Mouse (Mus musculus): ENCODE data around the gene Gm26938. TPM values are rescaled to one million over a fixed set of nuclear protein-coding genes. Genes with fewer than 3 reads are reported as not detected.

The Gm26938 gene
- polyA plus RNA-seq, 2 experiments: not detected

- DNase-seq (ENCODE audit: low spot score): no peak
- Histone ChIP-seq H3K27ac (replicated peaks; ENCODE audit: low read depth, low read length) (no peak overlapping the region), H3K4me2 (replicated peaks; ENCODE audit: low read depth, low read length, severe bottlenecking) (no peak overlapping the region), H3K36me3 (ENCODE audit: control insufficient read depth, insufficient read depth, low read length) (peaks cover 5% of the 10 kb centered on the region; the same call in 1 of the 2 replicates), H3K4me3 (replicated peaks; ENCODE audit: low read length) (no peak overlapping the region), H3K9ac (ENCODE audit: low read depth, low read length, severe bottlenecking) (no peak overlapping the region), H3K9me3 (ENCODE audit: control insufficient read depth, low read length) (no peaks in the 10 kb centered on the region), H3K4me1 (ENCODE audit: control insufficient read depth, insufficient read depth, low read length) (peaks cover 40% of the 10 kb centered on the region), H3K27me3 (ENCODE audit: control insufficient read depth, insufficient read depth, low read length) (no peaks in the 10 kb centered on the region)
- ATAC-seq (ENCODE audit: low FRiP score, low read depth): no peak
- WGBS: 66% methylated on average over 10 of the region's 10 CpGs
- TF ChIP-seq POLR2A (IDR thresholded peaks at IDR 0.05; ENCODE audit: borderline replicate concordance, extremely low read depth, insufficient read depth, insufficient read length): no peak
Measured at GRCm38 (mm10) chr5:139794938-139795337, 31.3 kb downstream of the Gm26938 start.

GRCm38 (mm10) chr5:139794137-139794536 is 32.1 kb downstream of the Gm26938 start:
- Histone ChIP-seq H3K27me3 (ENCODE audit: control insufficient read depth, insufficient read depth, low read length) (no peaks in the 10 kb centered on the region), H3K9me3 (ENCODE audit: control insufficient read depth, low read length) (no peaks in the 10 kb centered on the region), H3K4me2 (replicated peaks; ENCODE audit: low read depth, low read length, severe bottlenecking) (no peak overlapping the region), H3K27ac (replicated peaks; ENCODE audit: low read depth, low read length) (no peak overlapping the region), H3K4me1 (ENCODE audit: control insufficient read depth, insufficient read depth, low read length) (peaks cover 40% of the 10 kb centered on the region), H3K36me3 (ENCODE audit: control insufficient read depth, insufficient read depth, low read length) (no peaks in the 10 kb centered on the region), H3K9ac (ENCODE audit: low read depth, low read length, severe bottlenecking) (no peak overlapping the region), H3K4me3 (replicated peaks; ENCODE audit: low read length) (no peak overlapping the region)
- 83% methylated on average over 5 of the region's 5 CpGs for WGBS
- DNase-seq (ENCODE audit: low spot score) (no peak), ATAC-seq (ENCODE audit: low FRiP score, low read depth) (no peak)
- TF ChIP-seq POLR2A (IDR thresholded peaks at IDR 0.05; ENCODE audit: borderline replicate concordance, extremely low read depth, insufficient read depth, insufficient read length): no peak

GRCm38 (mm10) chr5:139793338-139794089 is 32.7 kb downstream of the Gm26938 start:
- Histone ChIP-seq H3K4me1 (ENCODE audit: control insufficient read depth, insufficient read depth, low read length) (peaks cover 38% of the 10 kb centered on the region), H3K4me3 (replicated peaks; ENCODE audit: low read length) (no peak overlapping the region), H3K9ac (ENCODE audit: low read depth, low read length, severe bottlenecking) (no peak overlapping the region), H3K9me3 (ENCODE audit: control insufficient read depth, low read length) (no peaks in the 10 kb centered on the region), H3K27me3 (ENCODE audit: control insufficient read depth, insufficient read depth, low read length) (no peaks in the 10 kb centered on the region), H3K4me2 (replicated peaks; ENCODE audit: low read depth, low read length, severe bottlenecking) (no peak overlapping the region; the same call in 1 of the 2 replicates), H3K27ac (replicated peaks; ENCODE audit: low read depth, low read length) (no peak overlapping the region), H3K36me3 (ENCODE audit: control insufficient read depth, insufficient read depth, low read length) (no peaks in the 10 kb centered on the region)
- 52% methylated on average over 11 of the region's 11 CpGs for WGBS
- DNase-seq (ENCODE audit: low spot score) (no peak), ATAC-seq (ENCODE audit: low FRiP score, low read depth) (no peak)
- TF ChIP-seq POLR2A (IDR thresholded peaks at IDR 0.05; ENCODE audit: borderline replicate concordance, extremely low read depth, insufficient read depth, insufficient read length): no peak

GRCm38 (mm10) chr5:139792966-139793337 is 33.3 kb downstream of the Gm26938 start:
- Histone ChIP-seq H3K36me3 (ENCODE audit: control insufficient read depth, insufficient read depth, low read length) (no peaks in the 10 kb centered on the region), H3K27ac (replicated peaks; ENCODE audit: low read depth, low read length) (no peak overlapping the region), H3K9ac (ENCODE audit: low read depth, low read length, severe bottlenecking) (no peak overlapping the region), H3K4me1 (ENCODE audit: control insufficient read depth, insufficient read depth, low read length) (peaks cover 32% of the 10 kb centered on the region), H3K9me3 (ENCODE audit: control insufficient read depth, low read length) (no peaks in the 10 kb centered on the region), H3K27me3 (ENCODE audit: control insufficient read depth, insufficient read depth, low read length) (no peaks in the 10 kb centered on the region), H3K4me3 (replicated peaks; ENCODE audit: low read length) (no peak overlapping the region), H3K4me2 (replicated peaks; ENCODE audit: low read depth, low read length, severe bottlenecking) (peak overlapping the region; percentile 100; the same call in 1 of the 2 replicates)
- TF ChIP-seq POLR2A (IDR thresholded peaks at IDR 0.05; ENCODE audit: borderline replicate concordance, extremely low read depth, insufficient read depth, insufficient read length): no peak
- DNase-seq (ENCODE audit: low spot score): no peak
- 57% methylated on average over 3 of the region's 3 CpGs for WGBS
- no peak for ATAC-seq (ENCODE audit: low FRiP score, low read depth)

GRCm38 (mm10) chr5:139792159-139792775 is 33.9 kb downstream of the Gm26938 start:
- no peak for TF ChIP-seq POLR2A (IDR thresholded peaks at IDR 0.05; ENCODE audit: borderline replicate concordance, extremely low read depth, insufficient read depth, insufficient read length)
- H3K27me3 ChIP-seq (ENCODE audit: control insufficient read depth, insufficient read depth, low read length): no peaks in the 10 kb centered on the region
- peak overlapping the region; percentile 71 for H3K9ac ChIP-seq (ENCODE audit: low read depth, low read length, severe bottlenecking)
- 16% methylated on average over 11 of the region's 11 CpGs for whole genome bisulfite sequencing
- H3K4me3 ChIP-seq (replicated peaks; ENCODE audit: low read length): peak overlapping the region; percentile 88
- H3K9me3 ChIP-seq (ENCODE audit: control insufficient read depth, low read length): no peaks in the 10 kb centered on the region
- no peak for ATAC-seq (ENCODE audit: low FRiP score, low read depth)
- peaks cover 25% of the 10 kb centered on the region for H3K4me1 ChIP-seq (ENCODE audit: control insufficient read depth, insufficient read depth, low read length)
- no peak for DNase-seq (ENCODE audit: low spot score)
- H3K27ac ChIP-seq (replicated peaks; ENCODE audit: low read depth, low read length): no peak overlapping the region
- no peaks in the 10 kb centered on the region for H3K36me3 ChIP-seq (ENCODE audit: control insufficient read depth, insufficient read depth, low read length)
- H3K4me2 ChIP-seq (replicated peaks; ENCODE audit: low read depth, low read length, severe bottlenecking): peak overlapping the region; percentile 100
